Mouse (Mus musculus) embryonic facial prominence, embryonic 14.5 days (tissue): ENCODE measurements around the gene Hoxc5. TPM values are rescaled to one million over a fixed set of nuclear protein-coding genes. Genes with fewer than 3 reads are reported as not detected.
A peak's percentile ranks its signal among the peaks of the same experiment; 100 is the strongest.

Experiments
- ATAC-seq: fragments of 200-750 bp; cut with Nextera tagmentation; 2 replicates; pipeline ENCODE4 v1.8.0; 2017; ENCODE audit warnings: low read depth, moderate number of reproducible peaks, moderate TSS enrichment
- DNase-seq: peaks from one replicate; pipeline ENCODE4 v3.0.0-alpha.2; 2015; ENCODE audit warnings: low spot score
- H3K27ac ChIP-seq: fragments of 300-500 bp; sonication (generic); replicated peaks from 2 replicates; pipeline ENCODE4 v1.5.1; 2014; ENCODE audit warnings: low read depth, mild to moderate bottlenecking, low read length, moderate library complexity
- H3K27me3 ChIP-seq: fragments of 300-500 bp; sonication (generic); replicated peaks from 2 replicates; pipeline ENCODE4 v1.6.1; 2014; ENCODE audit warnings: low read length; ENCODE audit not compliant: control insufficient read depth, insufficient read depth
- H3K36me3 ChIP-seq: fragments of 300-500 bp; sonication (generic); 2 replicates; pipeline ENCODE4 v1.6.1; 2014; ENCODE audit warnings: low read length, mixed read lengths; ENCODE audit not compliant: control insufficient read depth, insufficient read depth
- H3K4me1 ChIP-seq: fragments of 300-500 bp; sonication (generic); 2 replicates; pipeline ENCODE4 v1.6.1; 2014; ENCODE audit warnings: antibody characterized with exemption, low read length; ENCODE audit not compliant: control insufficient read depth, insufficient read depth
- H3K4me2 ChIP-seq: fragments of 300-500 bp; sonication (generic); 2 replicates; pipeline ENCODE4 v1.6.1; 2014; ENCODE audit warnings: low read depth, mild to moderate bottlenecking, low read length, moderate library complexity, mixed read lengths
- H3K4me3 ChIP-seq: fragments of 300-500 bp; sonication (generic); 2 replicates; pipeline ENCODE4 v1.5.1; 2014; ENCODE audit warnings: low read depth, mild to moderate bottlenecking, low read length
- H3K9ac ChIP-seq: fragments of 300-500 bp; sonication (generic); 2 replicates; pipeline ENCODE4 v1.6.1; 2014; ENCODE audit warnings: low read depth, mild to moderate bottlenecking, low read length, moderate library complexity, mixed read lengths
- H3K9me3 ChIP-seq: fragments of 300-500 bp; sonication (generic); 2 replicates; pipeline ENCODE4 v1.6.1; 2016; ENCODE audit warnings: low read length; ENCODE audit not compliant: control insufficient read depth
- WGBS: fragments of 180-500 bp; shearing (Covaris S2); extraction: QIAGEN DNeasy Blood & Tissue Kit; methylation state at CpG from one replicate; pipeline ENCODE4 v1.1.7; 2014; 5-methylcytosine and 5-hydroxymethylcytosine counted together
- polyA plus RNA-seq: library from polyadenylated mRNA; unstranded; fragments of >200 nt; fragmentation: Nextera tagmentation; extraction: Ambion mirVana; gene quantifications from 2 replicates; pipeline ENCODE4 v1.2.1, GENCODE M21; 2014

The Hoxc5 gene
- polyA plus RNA-seq = 0.96 and 2.8 TPM in 2 replicates

DNA sequence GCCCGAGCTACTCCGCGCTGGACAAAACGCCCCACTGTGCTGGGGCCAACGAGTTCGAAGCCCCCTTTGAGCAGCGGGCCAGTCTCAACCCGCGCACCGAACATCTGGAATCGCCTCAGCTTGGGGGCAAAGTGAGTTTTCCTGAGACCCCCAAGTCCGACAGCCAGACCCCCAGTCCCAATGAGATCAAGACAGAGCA is at the start of gene Hoxc5:
Gene Hoxc5, plus strand, starts transcription at position 132 of the 199 bp plus-strand sequence.
- H3K27me3 ChIP-seq = peaks cover 99% of the 10 kb centered on the region
- H3K9ac ChIP-seq = no peak within 1 kb of the TSS
- H3K9me3 ChIP-seq = no peaks in the 10 kb centered on the region
- peak within 1 kb of the TSS; percentile 23 for H3K4me2 ChIP-seq
- 3% methylated on average over 12 of the region's 12 CpGs for WGBS
- ATAC-seq (no peak), DNase-seq (no peak)
- no peaks in the 10 kb centered on the region for H3K4me1 ChIP-seq
- H3K4me3 ChIP-seq = peak within 1 kb of the TSS; percentile 17
- no peaks in the 10 kb centered on the region for H3K36me3 ChIP-seq
- H3K27ac ChIP-seq = no peak within 1 kb of the TSS

DNA sequence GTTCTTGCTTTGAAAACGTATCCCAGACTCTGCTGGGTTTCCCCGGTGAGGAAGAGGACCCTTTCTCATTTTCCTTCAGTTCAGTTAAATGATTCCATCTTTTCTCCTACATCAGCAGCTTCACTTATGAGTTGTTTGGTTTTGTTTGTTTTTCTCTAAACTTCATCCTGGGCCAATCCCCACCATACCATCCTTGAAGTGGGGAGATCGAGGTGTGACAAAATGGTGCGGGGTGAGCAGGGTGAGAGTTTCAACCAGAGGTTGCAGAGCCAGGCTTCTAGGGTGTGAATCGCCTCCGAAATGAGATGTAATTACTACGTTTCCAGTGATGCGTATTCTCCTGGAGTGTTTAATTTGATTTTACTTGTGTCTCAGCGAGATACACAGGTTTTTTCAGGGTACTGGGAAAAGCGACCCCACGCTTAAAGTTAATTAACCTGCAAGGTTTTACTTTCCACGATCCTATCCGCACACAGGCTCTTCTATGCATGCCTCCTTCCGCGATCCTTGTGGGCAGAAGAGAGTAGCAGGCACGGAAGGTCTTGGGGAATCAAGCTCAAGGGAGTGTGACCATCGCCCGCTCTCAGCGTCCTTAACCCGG is 49.2 kb upstream of the Hoxc5 start:
- WGBS = under 1% methylated on average over 20 of the region's 20 CpGs
- Histone ChIP-seq H3K36me3 (no peaks in the 10 kb centered on the region), H3K9me3 (no peaks in the 10 kb centered on the region), H3K4me3 (no peak overlapping the region), H3K9ac (no peak overlapping the region), H3K27ac (no peak overlapping the region), H3K27me3 (peaks cover 96% of the 10 kb centered on the region), H3K4me1 (no peaks in the 10 kb centered on the region), H3K4me2 (no peak overlapping the region)
- ATAC-seq (no peak), DNase-seq (no peak)

DNA sequence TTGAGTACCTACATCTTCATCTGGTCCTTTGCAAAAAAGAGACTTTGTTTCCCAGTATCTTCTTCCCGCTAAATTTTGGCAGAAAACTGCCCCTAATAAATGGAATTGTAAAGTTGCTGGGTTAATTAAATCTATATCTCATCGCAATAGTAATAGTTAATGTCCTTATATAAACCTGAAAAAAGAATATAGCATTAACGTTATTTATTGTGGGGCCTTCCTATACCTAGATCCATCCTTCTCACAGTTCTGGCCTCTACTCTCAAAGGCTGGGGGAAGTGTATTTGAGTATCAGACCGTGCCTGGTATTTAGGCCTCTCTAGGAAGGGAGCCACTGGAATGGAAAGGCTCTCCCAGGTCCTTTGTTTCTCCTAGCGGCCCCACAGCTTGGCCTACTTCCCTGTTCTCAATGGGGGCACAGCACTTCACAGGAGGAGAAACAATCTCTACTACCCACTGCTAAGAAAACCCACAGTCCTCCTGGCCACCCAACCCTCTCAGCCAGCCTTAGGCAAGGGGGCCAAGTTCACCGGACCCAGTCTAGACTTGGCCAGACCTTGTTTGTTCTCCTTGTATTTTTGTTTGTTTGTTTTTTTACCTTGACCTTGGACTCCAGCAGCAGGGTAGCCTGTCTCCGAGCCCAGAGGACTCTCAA is 48.5 kb upstream of the Hoxc5 start:
- Histone ChIP-seq H3K27me3 (peaks cover 96% of the 10 kb centered on the region), H3K4me3 (no peak overlapping the region), H3K36me3 (no peaks in the 10 kb centered on the region), H3K4me1 (no peaks in the 10 kb centered on the region), H3K9me3 (no peaks in the 10 kb centered on the region), H3K27ac (no peak overlapping the region), H3K9ac (no peak overlapping the region), H3K4me2 (no peak overlapping the region)
- no peak for ATAC-seq
- WGBS = 3% methylated on average over 7 of the region's 7 CpGs
- DNase-seq = no peak

DNA sequence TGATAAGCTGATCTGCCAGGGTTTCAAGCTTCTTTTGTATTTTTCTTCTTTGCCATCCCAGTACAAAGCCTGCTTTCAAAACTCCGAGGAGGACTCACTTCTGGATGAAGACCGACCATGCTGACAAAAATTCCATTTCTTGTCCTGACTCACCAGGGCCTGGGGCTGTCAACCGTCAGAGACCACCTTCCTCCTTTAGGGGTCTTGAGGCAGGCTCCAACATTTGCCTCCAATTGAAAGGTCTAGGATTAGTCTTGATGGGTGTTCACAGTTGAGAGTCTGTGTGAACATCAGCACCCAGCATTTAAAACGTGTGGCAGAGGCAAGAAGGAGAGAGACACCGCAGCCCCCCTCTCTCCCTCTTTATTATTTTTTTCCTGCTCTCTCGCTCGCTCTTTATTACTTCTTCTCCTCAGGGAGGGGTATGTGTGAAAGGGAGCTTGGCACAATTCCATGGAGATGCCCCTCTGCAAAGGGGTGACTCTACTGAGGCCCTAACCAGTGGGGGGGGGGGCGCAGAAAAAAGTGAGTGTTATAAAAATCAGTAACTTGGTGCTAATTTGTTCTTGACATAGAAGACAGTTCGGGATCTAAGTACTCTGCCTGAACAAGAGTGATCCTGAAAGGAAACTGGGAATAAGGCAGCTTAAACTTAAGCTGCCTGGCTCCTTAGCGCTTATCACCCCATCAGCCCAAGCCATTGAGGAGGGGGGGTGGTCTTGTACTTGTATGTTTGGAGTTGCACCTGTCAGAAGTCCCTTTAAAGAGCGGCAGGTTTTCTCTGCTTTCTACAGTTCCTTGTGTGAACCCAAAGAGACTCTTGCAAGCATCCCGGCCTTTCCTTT is 47.7 kb upstream of the Hoxc5 start:
- DNase-seq = no peak
- 3% methylated on average over 12 of the region's 12 CpGs for WGBS
- no peak overlapping the region for H3K4me2 ChIP-seq
- H3K4me1 ChIP-seq = no peaks in the 10 kb centered on the region
- H3K27me3 ChIP-seq = peaks cover 97% of the 10 kb centered on the region
- no peak for ATAC-seq
- H3K9me3 ChIP-seq = no peaks in the 10 kb centered on the region
- no peak overlapping the region for H3K4me3 ChIP-seq
- no peak overlapping the region for H3K27ac ChIP-seq
- no peaks in the 10 kb centered on the region for H3K36me3 ChIP-seq
- H3K9ac ChIP-seq = no peak overlapping the region

DNA sequence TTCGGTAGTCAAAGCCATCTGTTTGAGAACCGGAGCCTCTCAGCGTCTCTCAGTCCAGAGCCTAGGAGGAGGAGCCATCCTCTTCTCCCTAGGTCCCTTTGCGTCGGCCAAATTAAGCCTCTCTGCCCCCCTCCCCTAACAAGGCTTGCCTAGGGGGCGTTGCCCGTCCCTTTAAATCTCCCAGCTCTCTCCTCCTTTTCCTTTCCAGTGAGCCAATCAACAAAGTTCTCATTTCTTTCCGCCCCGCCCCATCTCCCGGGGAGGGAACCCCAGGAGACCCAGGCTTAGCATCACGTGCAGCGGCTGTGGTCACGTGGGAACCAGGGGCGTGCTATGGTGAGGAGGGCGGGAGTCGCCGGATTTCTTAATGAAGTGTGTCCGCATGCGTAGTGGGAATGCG is 46.6 kb upstream of the Hoxc5 start:
- peak overlapping the region; percentile 35 for H3K4me2 ChIP-seq
- H3K27me3 ChIP-seq = peaks cover 100% of the 10 kb centered on the region
- H3K4me3 ChIP-seq = peak overlapping the region; percentile 30
- H3K9me3 ChIP-seq = no peaks in the 10 kb centered on the region
- 1% methylated on average over 17 of the region's 20 CpGs for WGBS
- H3K36me3 ChIP-seq = no peaks in the 10 kb centered on the region
- DNase-seq (peak; percentile 88), ATAC-seq (peak; percentile 86)
- H3K27ac ChIP-seq = no peak overlapping the region
- H3K9ac ChIP-seq = no peak overlapping the region
- H3K4me1 ChIP-seq = no peaks in the 10 kb centered on the region

DNA sequence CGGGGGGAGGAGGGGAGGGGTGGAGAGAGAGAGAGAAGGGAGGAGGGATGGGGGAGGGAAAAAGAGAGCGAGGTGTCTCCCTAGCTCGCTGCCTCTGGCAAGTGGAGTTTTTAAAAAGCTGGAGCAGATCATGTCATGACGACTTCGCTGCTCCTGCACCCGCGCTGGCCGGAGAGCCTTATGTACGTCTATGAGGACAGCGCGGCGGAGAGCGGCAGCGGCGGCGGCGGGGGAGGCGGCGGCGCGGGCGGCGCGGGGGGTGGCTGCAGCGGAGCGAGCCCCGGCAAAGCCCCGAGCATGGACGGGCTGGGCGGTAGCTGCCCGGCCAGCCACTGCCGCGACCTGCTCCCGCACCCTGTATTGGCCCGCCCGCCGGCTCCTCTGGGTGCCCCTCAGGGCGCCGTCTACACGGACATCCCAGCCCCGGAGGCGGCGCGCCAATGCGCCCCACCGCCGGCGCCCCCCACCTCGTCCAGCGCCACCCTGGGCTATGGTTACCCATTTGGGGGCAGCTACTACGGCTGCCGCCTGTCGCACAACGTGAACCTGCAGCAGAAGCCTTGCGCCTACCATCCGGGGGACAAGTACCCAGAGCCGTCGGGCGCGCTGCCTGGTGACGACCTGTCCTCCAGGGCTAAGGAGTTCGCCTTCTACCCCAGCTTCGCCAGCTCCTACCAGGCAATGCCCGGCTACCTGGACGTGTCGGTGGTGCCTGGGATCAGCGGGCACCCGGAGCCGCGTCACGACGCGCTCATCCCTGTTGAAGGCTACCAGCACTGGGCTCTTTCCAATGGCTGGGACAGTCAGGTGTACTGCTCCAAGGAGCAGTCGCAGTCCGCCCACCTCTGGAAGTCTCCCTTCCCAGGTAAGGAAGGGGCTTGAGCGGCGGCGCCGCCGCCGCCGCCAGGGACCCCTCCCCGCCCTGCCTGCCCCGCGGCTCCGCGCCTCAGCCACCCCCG is 45.9 kb upstream of the Hoxc5 start, which contains the start of gene Hoxc13:
Gene Hoxc13, plus strand, starts transcription at position 51 of the 959 bp plus-strand sequence.
- H3K4me1 ChIP-seq = no peaks in the 10 kb centered on the region
- peak; percentile 26 for DNase-seq
- H3K36me3 ChIP-seq = no peaks in the 10 kb centered on the region
- peak within 1 kb of the TSS; percentile 30 for H3K4me3 ChIP-seq
- peaks cover 100% of the 10 kb centered on the region for H3K27me3 ChIP-seq
- peak; percentile 19; the same call in 1 of the 2 replicates for ATAC-seq
- H3K27ac ChIP-seq = no peak within 1 kb of the TSS
- no peak within 1 kb of the TSS for H3K9ac ChIP-seq
- 2% methylated on average over 20 of the region's 88 CpGs for WGBS
- H3K9me3 ChIP-seq = no peaks in the 10 kb centered on the region
- peak within 1 kb of the TSS; percentile 35 for H3K4me2 ChIP-seq

DNA sequence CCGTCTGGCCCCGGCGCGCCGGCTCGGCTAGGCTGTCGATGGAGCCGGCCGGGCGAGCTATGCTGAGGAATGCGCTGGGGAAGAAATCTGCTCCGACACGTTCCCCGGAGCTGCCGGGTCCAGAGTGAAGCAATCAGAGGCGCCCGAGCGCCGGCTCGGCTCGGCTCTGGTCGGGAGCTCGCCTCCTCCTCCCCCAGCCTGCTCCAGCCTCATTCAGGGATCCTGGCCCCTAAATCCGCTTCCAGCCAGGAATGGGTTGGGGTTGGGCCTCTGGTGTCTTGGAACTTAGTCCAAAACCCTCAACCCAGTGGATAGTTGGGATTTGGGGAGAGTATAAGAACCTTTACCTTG is 45.3 kb upstream of the Hoxc5 start:
- DNase-seq = peak; percentile 65
- no peak overlapping the region for H3K27ac ChIP-seq
- ATAC-seq = peak; percentile 82
- no peaks in the 10 kb centered on the region for H3K9me3 ChIP-seq
- 0% methylated on average over 3 of the region's 24 CpGs for WGBS
- H3K4me1 ChIP-seq = no peaks in the 10 kb centered on the region
- peak overlapping the region; percentile 30 for H3K4me3 ChIP-seq
- H3K27me3 ChIP-seq = peaks cover 100% of the 10 kb centered on the region
- H3K4me2 ChIP-seq = peak overlapping the region; percentile 23; the same call in 1 of the 2 replicates
- no peaks in the 10 kb centered on the region for H3K36me3 ChIP-seq
- no peak overlapping the region for H3K9ac ChIP-seq
